Mouse (Mus musculus): ENCODE data around the gene Hdlbp.

GRCm38 (mm10) chr1:93432087-93432486 is 46.5 kb downstream of the Hdlbp start:
- TF ChIP-seq HCFC1 (IDR thresholded peaks at IDR 0.05; ENCODE audit: borderline replicate concordance, insufficient read depth, low read length) = no peak
- TF ChIP-seq ZC3H11A (IDR thresholded peaks at IDR 0.05; ENCODE audit: borderline replicate concordance, low read depth, low read length) = no peak
- TF ChIP-seq ZNF384 (IDR thresholded peaks at IDR 0.05; ENCODE audit: low read depth, low read length) = no peak
- TF ChIP-seq CHD2 (IDR thresholded peaks at IDR 0.05; ENCODE audit: low read depth, low read length) = no peak

Data from ES-E14 (cell line).